Mouse (Mus musculus) kidney, adult 2 months (tissue): ENCODE data around the gene Dohh.

Experiments used
- CTCF ChIP-seq: fragments of 200-500 bp; conservative IDR thresholded peaks from 2 replicates; pipeline ENCODE4 v1.5.1; 2011; ENCODE audit warnings: low read depth, mild to moderate bottlenecking, control low read depth, low read length, moderate library complexity, mixed read lengths; ENCODE audit not compliant: insufficient read depth, insufficient read length
- POLR2A ChIP-seq: fragments of 200-500 bp; IDR thresholded peaks from one replicate; pipeline ENCODE4 v1.6.1; 2011; ENCODE audit warnings: low read depth, low read length, control low read depth

GRCm38 (mm10) chr10:81392781-81393185 is 8.6 kb downstream of the Dohh start, which contains the start of gene Smim24:
- TF ChIP-seq CTCF (no peak), POLR2A (no peak)
